Mouse (Mus musculus) urinary bladder, postnatal 0 days (tissue): Measurements from ENCODE around the gene Cr1l. TPM values are rescaled to one million over a fixed set of nuclear protein-coding genes. Genes with fewer than 3 reads are reported as not detected.

Experiments
- polyA plus RNA-seq: library from polyadenylated mRNA; unstranded; fragments of >200 nt; fragmentation: Nextera tagmentation; extraction: Ambion mirVana; gene quantifications from 2 replicates; pipeline ENCODE4 v1.2.1, GENCODE M21; 2015

Cr1l gene
- polyA plus RNA-seq, result 79.9 and 84.8 TPM in 2 replicates

GRCm38 (mm10) chr1:195130953-195131674, at the start of gene Cr1l:
Gene Cr1l (minus strand): TSS chr1:195131586.

GRCm38 (mm10) chr1:195175980-195176931, 44.9 kb upstream of the Cr1l start, which contains the start of gene Cr2:
Gene Cr2 (minus strand): TSS chr1:195176716.

GRCm38 (mm10) chr1:195092220-195092720, 39.1 kb downstream of the Cr1l start, which contains the start of gene Cd46:
Gene Cd46 (minus strand): TSS chr1:195092249.

Other genes with a start within 250 kb of the Cr1l start
- gene Cd34, start 192.8 kb downstream of the Cr1l start, polyA plus RNA-seq, result 83.7 and 101 TPM in 2 replicates
- 1.1 and 1.2 TPM in 2 replicates for gene Cd46, start 39.3 kb downstream of the Cr1l start, polyA plus RNA-seq
- 0.07 and 0.12 TPM in 2 replicates for gene Cr2, start 45.1 kb upstream of the Cr1l start, polyA plus RNA-seq